Mouse (Mus musculus): Measurements from ENCODE around the gene Ptpa.

GRCm38 (mm10) chr2:30495909-30496861 lies 80.3 kb downstream of the Ptpa start:
- TF ChIP-seq EP300 (IDR thresholded peaks at IDR 0.05; ENCODE audit: low read depth) (no peak), CTCF (IDR thresholded peaks at IDR 0.05; ENCODE audit: low read depth) (no peak)

All from heart, postnatal 0 days (tissue).